Mouse (Mus musculus): ENCODE measurements at regions not wholly inside any gene's neighbourhood (a gene's known extent, or its start where the extent isn't known, plus 50 kb on each side); places are given as distances from the start of the nearest gene placed in this dataset.
"Not testable (repeated sequence)": the region's sequence is repeated elsewhere in the genome, so short reads cannot be mapped to it uniquely, and the experiment has no call there.

- no peak for ATAC-seq (ENCODE audit: low FRiP score)
- H3K4me3 ChIP-seq (ENCODE audit: low read depth, low read length): no peak overlapping the region
- H3K9ac ChIP-seq (ENCODE audit: low read depth, low read length): no peak overlapping the region
- no peaks in the 10 kb centered on the region for H3K36me3 ChIP-seq (ENCODE audit: control insufficient read depth, insufficient read depth, low read length)
- WGBS: 80% methylated on average over 7 of the region's 7 CpGs
- H3K9me3 ChIP-seq (ENCODE audit: control insufficient read depth, low read length): no peaks in the 10 kb centered on the region
- DNase-seq (ENCODE audit: low spot score): no peak
- no peak overlapping the region for H3K4me2 ChIP-seq (replicated peaks; ENCODE audit: low read depth, low read length)
- H3K4me1 ChIP-seq (replicated peaks; ENCODE audit: control insufficient read depth, insufficient read depth, low read length): no peaks in the 10 kb centered on the region
- no peak overlapping the region for H3K27ac ChIP-seq (ENCODE audit: low read depth, low read length)
- no peaks in the 10 kb centered on the region for H3K27me3 ChIP-seq (ENCODE audit: control insufficient read depth, insufficient read depth, low read length)
These were observed 127.1 kb downstream of the Cyld start for GRCm38 (mm10) chr8:88823931-88824330.

- H3K27me3 ChIP-seq (ENCODE audit: control insufficient read depth, insufficient read depth, low read length): no peaks in the 10 kb centered on the region
- ATAC-seq (ENCODE audit: low FRiP score): no peak
- no peak overlapping the region for H3K27ac ChIP-seq (ENCODE audit: low read depth, low read length)
- H3K4me1 ChIP-seq (replicated peaks; ENCODE audit: control insufficient read depth, insufficient read depth, low read length): no peaks in the 10 kb centered on the region
- no peak overlapping the region for H3K9ac ChIP-seq (ENCODE audit: low read depth, low read length)
- no peak overlapping the region for H3K4me2 ChIP-seq (replicated peaks; ENCODE audit: low read depth, low read length)
- 91% methylated on average over 5 of the region's 5 CpGs for WGBS
- no peaks in the 10 kb centered on the region for H3K9me3 ChIP-seq (ENCODE audit: control insufficient read depth, low read length)
- no peak for DNase-seq (ENCODE audit: low spot score)
- H3K36me3 ChIP-seq (ENCODE audit: control insufficient read depth, insufficient read depth, low read length): no peaks in the 10 kb centered on the region
- H3K4me3 ChIP-seq (ENCODE audit: low read depth, low read length): no peak overlapping the region
These were observed 123.5 kb downstream of the Cyld start for GRCm38 (mm10) chr8:88820275-88820850.

- ATAC-seq (ENCODE audit: low FRiP score) (no peak), DNase-seq (ENCODE audit: low spot score) (no peak)
- H3K9me3 ChIP-seq (ENCODE audit: control insufficient read depth, low read length): no peaks in the 10 kb centered on the region
- no peak overlapping the region for H3K27ac ChIP-seq (ENCODE audit: low read depth, low read length)
- no peak overlapping the region for H3K9ac ChIP-seq (ENCODE audit: low read depth, low read length)
- WGBS: 83% methylated on average over 5 of the region's 5 CpGs
- H3K4me3 ChIP-seq (ENCODE audit: low read depth, low read length): no peak overlapping the region
- H3K4me1 ChIP-seq (replicated peaks; ENCODE audit: control insufficient read depth, insufficient read depth, low read length): no peaks in the 10 kb centered on the region
- no peak overlapping the region for H3K4me2 ChIP-seq (replicated peaks; ENCODE audit: low read depth, low read length)
- no peaks in the 10 kb centered on the region for H3K36me3 ChIP-seq (ENCODE audit: control insufficient read depth, insufficient read depth, low read length)
- H3K27me3 ChIP-seq (ENCODE audit: control insufficient read depth, insufficient read depth, low read length): no peaks in the 10 kb centered on the region
These were observed 119.6 kb downstream of the Cyld start for GRCm38 (mm10) chr8:88816461-88816860.

- Histone ChIP-seq H3K4me1 (replicated peaks; ENCODE audit: control insufficient read depth, insufficient read depth, low read length) (no peaks in the 10 kb centered on the region), H3K4me3 (ENCODE audit: low read depth, low read length) (no peak overlapping the region), H3K27ac (ENCODE audit: low read depth, low read length) (no peak overlapping the region), H3K4me2 (replicated peaks; ENCODE audit: low read depth, low read length) (no peak overlapping the region), H3K9ac (ENCODE audit: low read depth, low read length) (no peak overlapping the region), H3K9me3 (ENCODE audit: control insufficient read depth, low read length) (no peaks in the 10 kb centered on the region), H3K27me3 (ENCODE audit: control insufficient read depth, insufficient read depth, low read length) (no peaks in the 10 kb centered on the region), H3K36me3 (ENCODE audit: control insufficient read depth, insufficient read depth, low read length) (no peaks in the 10 kb centered on the region)
- WGBS: 89% methylated on average over 6 of the region's 6 CpGs
- ATAC-seq (ENCODE audit: low FRiP score) (no peak), DNase-seq (ENCODE audit: low spot score) (no peak)
These were observed 117.4 kb downstream of the Cyld start for GRCm38 (mm10) chr8:88814246-88814645.

GRCm38 (mm10) chr8:88812901-88813676 lies 116.3 kb downstream of the Cyld start:
- ATAC-seq (ENCODE audit: low FRiP score): no peak
- WGBS: 67% methylated on average over 27 of the region's 27 CpGs

GRCm38 (mm10) chr8:88806851-88807250 lies 110.0 kb downstream of the Cyld start:
- H3K9me3 ChIP-seq (ENCODE audit: control insufficient read depth, low read length); H3K27ac ChIP-seq (ENCODE audit: low read depth, low read length); H3K4me3 ChIP-seq (ENCODE audit: low read depth, low read length); H3K9ac ChIP-seq (ENCODE audit: low read depth, low read length); H3K4me1 ChIP-seq (replicated peaks; ENCODE audit: control insufficient read depth, insufficient read depth, low read length); H3K36me3 ChIP-seq (ENCODE audit: control insufficient read depth, insufficient read depth, low read length); DNase-seq (ENCODE audit: low spot score); H3K4me2 ChIP-seq (replicated peaks; ENCODE audit: low read depth, low read length); ATAC-seq (ENCODE audit: low FRiP score); H3K27me3 ChIP-seq (ENCODE audit: control insufficient read depth, insufficient read depth, low read length): not testable (repeated sequence)
- WGBS: 91% methylated on average over 10 of the region's 10 CpGs

More at GRCm38 (mm10) chr8:88812901-88813676, 116.3 kb downstream of the Cyld start:
- no peaks in the 10 kb centered on the region for H3K9me3 ChIP-seq (ENCODE audit: control insufficient read depth, low read length)
- no peak overlapping the region for H3K4me2 ChIP-seq (replicated peaks; ENCODE audit: low read depth, low read length)
- DNase-seq (ENCODE audit: low spot score): no peak
- H3K4me1 ChIP-seq (replicated peaks; ENCODE audit: control insufficient read depth, insufficient read depth, low read length): no peaks in the 10 kb centered on the region
- H3K36me3 ChIP-seq (ENCODE audit: control insufficient read depth, insufficient read depth, low read length): no peaks in the 10 kb centered on the region
- H3K27me3 ChIP-seq (ENCODE audit: control insufficient read depth, insufficient read depth, low read length): no peaks in the 10 kb centered on the region
- no peak overlapping the region for H3K27ac ChIP-seq (ENCODE audit: low read depth, low read length)
- no peak overlapping the region for H3K4me3 ChIP-seq (ENCODE audit: low read depth, low read length)
- H3K9ac ChIP-seq (ENCODE audit: low read depth, low read length): no peak overlapping the region

All from hindbrain, embryonic 11.5 days (tissue).